Mouse (Mus musculus): ENCODE measurements around the gene Il15.

Gene Il15

GRCm38 (mm10) chr8:82351268-82351943 is 51.6 kb downstream of the Il15 start:
- DNase-seq, result no peak

- no peak for DNase-seq
Measured at GRCm38 (mm10) chr8:82349299-82349698, 53.7 kb downstream of the Il15 start.

DNA sequence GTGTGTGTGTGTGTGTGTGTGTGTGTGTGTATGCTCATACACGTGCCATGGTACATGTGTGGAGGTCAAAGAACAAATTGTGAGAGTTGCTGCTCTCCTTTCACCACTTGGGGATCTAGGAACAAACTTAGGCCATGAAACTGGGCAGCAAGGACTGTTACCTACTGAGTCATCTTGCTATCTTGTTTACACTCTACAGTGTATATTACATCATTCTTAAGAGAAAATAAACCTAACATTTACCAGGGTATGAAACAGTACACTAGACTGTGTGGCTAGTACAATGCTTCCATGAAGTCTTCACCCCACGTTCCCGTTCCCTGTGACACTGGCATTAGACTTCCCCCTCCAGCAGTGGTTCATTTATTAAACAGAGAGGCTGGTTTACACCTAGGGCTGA is 56.5 kb downstream of the Il15 start:
- DNase-seq, result no peak

DNA sequence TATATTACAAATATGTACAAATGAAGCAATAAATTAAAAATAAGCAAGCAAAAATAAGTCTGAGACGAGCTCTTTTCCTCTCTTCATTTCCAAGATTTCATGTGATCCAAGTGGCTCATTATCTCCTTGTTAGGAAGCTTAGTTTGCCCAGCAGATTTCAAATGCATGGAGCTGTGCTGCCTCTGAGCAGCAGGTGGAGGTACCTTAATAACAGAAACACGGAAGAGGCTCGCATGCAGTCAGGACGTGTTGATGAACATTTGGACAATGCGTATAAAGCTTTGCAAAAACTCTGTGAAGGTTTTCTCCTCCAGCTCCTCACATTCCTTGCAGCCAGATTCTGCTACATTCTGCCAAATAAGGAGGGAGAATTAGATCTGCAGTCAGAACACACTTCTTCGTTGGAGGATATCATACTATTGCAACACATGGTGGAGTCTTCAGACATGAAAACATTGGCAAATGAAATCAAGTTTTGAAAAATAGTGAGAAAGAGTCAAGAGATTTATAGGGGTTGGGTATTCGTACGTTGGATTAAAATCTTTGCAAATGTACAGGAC is 71.3 kb downstream of the Il15 start:
- no peak for DNase-seq

GRCm38 (mm10) chr8:82327986-82328652 is 74.9 kb downstream of the Il15 start:
- peak; percentile 35 for DNase-seq

GRCm38 (mm10) chr8:82326061-82326460 is 77.0 kb downstream of the Il15 start:
- no peak for DNase-seq

DNA sequence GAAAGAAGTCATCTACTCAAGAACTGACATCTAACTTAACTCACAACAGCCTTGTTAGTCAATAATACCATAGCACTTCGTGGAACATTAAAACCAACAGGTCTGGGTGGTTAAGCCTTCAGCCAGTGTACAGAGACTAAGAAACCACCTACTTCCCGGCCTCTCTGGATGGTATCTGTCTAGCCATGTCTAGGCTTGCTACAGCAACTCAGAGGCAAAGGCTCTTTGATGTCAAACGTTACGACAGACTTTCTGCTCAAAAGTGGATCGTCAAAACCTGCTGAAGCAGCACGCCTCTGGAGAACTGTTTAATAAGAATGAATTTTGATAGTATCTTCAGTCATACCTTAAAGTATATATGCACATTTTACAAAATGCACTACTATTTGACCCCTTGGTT is 77.4 kb downstream of the Il15 start:
- DNase-seq, result no peak

DNA sequence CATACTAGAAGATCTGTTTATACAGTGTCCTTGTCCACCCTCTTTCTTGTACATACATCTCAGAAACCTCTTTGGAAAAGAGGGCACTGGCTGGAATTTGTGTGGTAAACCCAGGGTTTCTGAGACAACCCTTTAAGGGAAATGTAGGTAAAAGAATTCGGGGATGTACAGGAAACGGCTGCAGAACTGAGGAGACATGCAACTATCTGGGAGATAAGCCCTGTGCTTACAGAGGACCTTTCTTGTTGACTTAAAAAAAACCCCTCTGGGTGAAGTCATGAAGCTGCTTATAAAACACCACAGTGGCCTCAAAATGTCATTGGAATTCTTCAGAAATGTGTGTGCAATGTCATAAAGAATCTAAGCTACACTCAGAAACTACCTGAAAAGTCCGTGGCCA is 85.6 kb downstream of the Il15 start:
- DNase-seq, result no peak

- no peak for DNase-seq
Measured at GRCm38 (mm10) chr8:82306424-82306823, 96.6 kb downstream of the Il15 start.

GRCm38 (mm10) chr8:82296256-82296655 is 106.8 kb downstream of the Il15 start:
- no peak for DNase-seq

- DNase-seq, result no peak
Measured at GRCm38 (mm10) chr8:82291659-82292058, 111.4 kb downstream of the Il15 start.

GRCm38 (mm10) chr8:82285866-82286265 is 117.2 kb downstream of the Il15 start:
- no peak for DNase-seq

DNA sequence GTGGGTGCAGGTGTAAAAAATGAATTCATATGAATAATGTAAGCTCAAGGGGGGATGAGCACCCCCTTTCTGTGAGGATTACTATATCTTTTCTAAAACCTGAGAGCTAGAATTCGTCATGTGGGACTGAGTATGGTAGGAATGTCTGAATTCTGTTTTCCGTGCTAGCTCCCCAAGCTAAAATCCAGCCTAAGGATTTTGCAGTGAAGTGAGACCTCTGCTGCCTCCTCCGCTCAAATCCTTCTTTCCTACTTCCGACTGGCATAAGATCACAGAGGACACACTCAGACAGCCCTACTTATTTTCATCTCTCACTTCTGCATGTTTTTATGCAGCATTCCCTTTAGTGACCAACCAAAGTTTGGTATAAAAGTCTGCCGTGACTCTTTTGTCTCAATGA is 121.0 kb downstream of the Il15 start:
- DNase-seq, result no peak

All from right cerebral cortex, adult 18-20 months (tissue).